Mouse (Mus musculus): ENCODE data around the gene Psmd14.
A peak's percentile ranks its signal among the peaks of the same experiment; 100 is the strongest.

Psmd14 gene

GRCm38 (mm10) chr2:61711108-61712040 is at the start of gene Psmd14:
Gene Psmd14, plus strand, starts transcription at chr2:61711694.
- DNase-seq: peak; percentile 86

GRCm38 (mm10) chr2:61662833-61663232 is 48.7 kb upstream of the Psmd14 start:
- no peak for DNase-seq

- no peak for DNase-seq
Measured at GRCm38 (mm10) chr2:61663573-61664241, 47.8 kb upstream of the Psmd14 start.

- DNase-seq: no peak
Measured at GRCm38 (mm10) chr2:61667420-61667819, 44.1 kb upstream of the Psmd14 start.

GRCm38 (mm10) chr2:61668260-61668659 is 43.2 kb upstream of the Psmd14 start:
- peak; percentile 30 for DNase-seq

GRCm38 (mm10) chr2:61674555-61674954 is 36.9 kb upstream of the Psmd14 start:
- no peak for DNase-seq

- no peak for DNase-seq
Measured at GRCm38 (mm10) chr2:61681572-61681971, 29.9 kb upstream of the Psmd14 start.

GRCm38 (mm10) chr2:61686533-61686932 is 25.0 kb upstream of the Psmd14 start:
- DNase-seq: no peak

GRCm38 (mm10) chr2:61689086-61689485 is 22.4 kb upstream of the Psmd14 start:
- DNase-seq: no peak

- DNase-seq: no peak
Measured at GRCm38 (mm10) chr2:61709570-61709969, 1.9 kb upstream of the Psmd14 start.

GRCm38 (mm10) chr2:61712526-61712925 is 1.0 kb downstream of the Psmd14 start:
- no peak for DNase-seq

- no peak for DNase-seq
Measured at GRCm38 (mm10) chr2:61722401-61722982, 11.0 kb downstream of the Psmd14 start.

- no peak for DNase-seq
Measured at GRCm38 (mm10) chr2:61732802-61733486, 21.4 kb downstream of the Psmd14 start.

- DNase-seq: no peak
Measured at GRCm38 (mm10) chr2:61734175-61734574, 22.7 kb downstream of the Psmd14 start.

- no peak for DNase-seq
Measured at GRCm38 (mm10) chr2:61746051-61746450, 34.6 kb downstream of the Psmd14 start.

GRCm38 (mm10) chr2:61746580-61746979 is 35.1 kb downstream of the Psmd14 start:
- no peak for DNase-seq

- DNase-seq: no peak
Measured at GRCm38 (mm10) chr2:61747411-61747810, 35.9 kb downstream of the Psmd14 start.

- no peak for DNase-seq
Measured at GRCm38 (mm10) chr2:61750702-61751101, 39.2 kb downstream of the Psmd14 start.

GRCm38 (mm10) chr2:61751286-61751685 is 39.8 kb downstream of the Psmd14 start:
- no peak for DNase-seq

- no peak for DNase-seq
Measured at GRCm38 (mm10) chr2:61752362-61752761, 40.9 kb downstream of the Psmd14 start.

- no peak for DNase-seq
Measured at GRCm38 (mm10) chr2:61754989-61755388, 43.5 kb downstream of the Psmd14 start.

- no peak for DNase-seq
Measured at GRCm38 (mm10) chr2:61759234-61759855, 47.9 kb downstream of the Psmd14 start.

GRCm38 (mm10) chr2:61760044-61760443 is 48.5 kb downstream of the Psmd14 start:
- no peak for DNase-seq
